Mouse (Mus musculus) liver, embryonic 13.5 days (tissue): ENCODE measurements around the gene Lzts2. TPM values are rescaled to one million over a fixed set of nuclear protein-coding genes. Genes with fewer than 3 reads are reported as not detected.
"Not testable (repeated sequence)": the region's sequence is repeated elsewhere in the genome, so short reads cannot be mapped to it uniquely, and the experiment has no call there.

Experiments
- ATAC-seq: fragments of 200-750 bp; cut with Nextera tagmentation; 2 replicates; pipeline ENCODE4 v1.8.0; 2017; ENCODE audit warnings: low read depth, mild to moderate bottlenecking, moderate number of reproducible peaks, moderate library complexity
- DNase-seq: peaks from one replicate; pipeline ENCODE4 v3.0.0; 2022
- H3K27ac ChIP-seq: fragments of 300-500 bp; sonication (generic); 2 replicates; pipeline ENCODE4 v1.5.1; 2015; ENCODE audit warnings: moderate library complexity, mild to moderate bottlenecking, inconsistent platforms
- H3K27me3 ChIP-seq: fragments of 300-500 bp; sonication (generic); 2 replicates; pipeline ENCODE4 v1.6.1; 2015; ENCODE audit warnings: mild to moderate bottlenecking, inconsistent platforms
- H3K36me3 ChIP-seq: fragments of 300-500 bp; sonication (generic); 2 replicates; pipeline ENCODE4 v1.6.1; 2015; ENCODE audit warnings: mild to moderate bottlenecking, inconsistent platforms
- H3K4me1 ChIP-seq: fragments of 300-500 bp; sonication (generic); replicated peaks from 2 replicates; pipeline ENCODE4 v1.6.1; 2015; ENCODE audit warnings: inconsistent platforms
- H3K4me2 ChIP-seq: fragments of 300-500 bp; sonication (generic); 2 replicates; pipeline ENCODE4 v1.6.1; 2015; ENCODE audit warnings: inconsistent platforms, mild to moderate bottlenecking, moderate library complexity
- H3K4me3 ChIP-seq: fragments of 300-500 bp; sonication (generic); replicated peaks from 2 replicates; pipeline ENCODE4 v1.5.1; 2015; ENCODE audit warnings: mild to moderate bottlenecking, inconsistent platforms
- H3K9ac ChIP-seq: fragments of 300-500 bp; sonication (generic); 2 replicates; pipeline ENCODE4 v1.6.1; 2015; ENCODE audit warnings: mild to moderate bottlenecking, inconsistent platforms
- H3K9me3 ChIP-seq: fragments of 300-500 bp; sonication (generic); replicated peaks from 2 replicates; pipeline ENCODE4 v1.6.1; 2016; ENCODE audit warnings: inconsistent platforms
- WGBS: fragments of 180-500 bp; shearing (Covaris S2); methylation state at CpG from one replicate; pipeline ENCODE4 v1.1.7; 2015; ENCODE audit not compliant: insufficient replicate concordance; 5-methylcytosine and 5-hydroxymethylcytosine counted together
- polyA plus RNA-seq: library from polyadenylated mRNA; unstranded; fragments of >200 nt; fragmentation: Nextera tagmentation; extraction: Ambion mirVana; gene quantifications from 2 replicates; pipeline ENCODE4 v1.2.1, GENCODE M21; 2015

The Lzts2 gene
- polyA plus RNA-seq, 1 experiment from 2014 or later: 6.9 TPM

- ATAC-seq (no peak), DNase-seq (no peak)
- H3K36me3 ChIP-seq: peaks cover 29% of the 10 kb centered on the region
- H3K9ac ChIP-seq: no peak overlapping the region
- H3K4me3 ChIP-seq: no peak overlapping the region
- peaks cover 26% of the 10 kb centered on the region for H3K4me1 ChIP-seq
- 69% methylated on average over 6 of the region's 6 CpGs for WGBS
- no peak overlapping the region for H3K27ac ChIP-seq
- H3K27me3 ChIP-seq: no peaks in the 10 kb centered on the region
- H3K4me2 ChIP-seq: no peak overlapping the region
- no peaks in the 10 kb centered on the region for H3K9me3 ChIP-seq
These were observed 12.9 kb downstream of the Lzts2 start for GRCm38 (mm10) chr19:45026958-45027670.

GRCm38 (mm10) chr19:45027848-45028247 lies 13.6 kb downstream of the Lzts2 start:
- ATAC-seq (no peak), DNase-seq (no peak)
- Histone ChIP-seq H3K27ac (no peak overlapping the region), H3K4me1 (peaks cover 26% of the 10 kb centered on the region), H3K9ac (no peak overlapping the region), H3K9me3 (no peaks in the 10 kb centered on the region), H3K36me3 (peaks cover 29% of the 10 kb centered on the region), H3K4me3 (no peak overlapping the region), H3K4me2 (no peak overlapping the region), H3K27me3 (no peaks in the 10 kb centered on the region)
- WGBS: 84% methylated on average over 6 of the region's 6 CpGs

GRCm38 (mm10) chr19:45028746-45029145 lies 14.5 kb downstream of the Lzts2 start:
- Histone ChIP-seq H3K36me3 (peaks cover 24% of the 10 kb centered on the region), H3K9ac (no peak overlapping the region), H3K27me3 (no peaks in the 10 kb centered on the region), H3K9me3 (no peaks in the 10 kb centered on the region), H3K27ac (no peak overlapping the region), H3K4me2 (no peak overlapping the region), H3K4me1 (peaks cover 23% of the 10 kb centered on the region), H3K4me3 (no peak overlapping the region)
- DNase-seq (no peak), ATAC-seq (no peak)
- WGBS: 64% methylated on average over 19 of the region's 19 CpGs

- DNase-seq (no peak), ATAC-seq (no peak)
- H3K9me3 ChIP-seq: no peaks in the 10 kb centered on the region
- H3K9ac ChIP-seq: no peak overlapping the region
- no peak overlapping the region for H3K4me2 ChIP-seq
- peaks cover 17% of the 10 kb centered on the region for H3K4me1 ChIP-seq
- WGBS: 55% methylated on average over 7 of the region's 9 CpGs
- peaks cover 23% of the 10 kb centered on the region for H3K36me3 ChIP-seq
- no peak overlapping the region for H3K27ac ChIP-seq
- no peak overlapping the region for H3K4me3 ChIP-seq
- H3K27me3 ChIP-seq: no peaks in the 10 kb centered on the region
These were observed 15.4 kb downstream of the Lzts2 start for GRCm38 (mm10) chr19:45029571-45029970.

GRCm38 (mm10) chr19:45030111-45030510 lies 15.9 kb downstream of the Lzts2 start:
- Histone ChIP-seq H3K27ac (no peak overlapping the region), H3K4me2 (peak overlapping the region; percentile 54), H3K9me3 (no peaks in the 10 kb centered on the region), H3K36me3 (peaks cover 19% of the 10 kb centered on the region), H3K27me3 (no peaks in the 10 kb centered on the region), H3K9ac (no peak overlapping the region), H3K4me1 (peaks cover 17% of the 10 kb centered on the region), H3K4me3 (no peak overlapping the region)
- 16% methylated on average over 8 of the region's 8 CpGs for WGBS
- DNase-seq (no peak), ATAC-seq (0 out of 2 replicates have a peak, but pooled peaks have one; percentile 27)

GRCm38 (mm10) chr19:45030746-45031693 lies 16.8 kb downstream of the Lzts2 start:
- peak; percentile 57 for DNase-seq
- no peak overlapping the region for H3K27ac ChIP-seq
- peak overlapping the region; percentile 54 for H3K4me2 ChIP-seq
- no peaks in the 10 kb centered on the region for H3K9me3 ChIP-seq
- peaks cover 10% of the 10 kb centered on the region for H3K36me3 ChIP-seq
- peak overlapping the region; percentile 30; the same call in 1 of the 2 replicates for H3K4me3 ChIP-seq
- H3K4me1 ChIP-seq: peaks cover 17% of the 10 kb centered on the region
- 0 out of 2 replicates have a peak, but pooled peaks have one; percentile 20 for ATAC-seq
- 0 out of 2 replicates have a peak, but pooled peaks cover 1% of the 10 kb centered on the region for H3K27me3 ChIP-seq
- WGBS: 36% methylated on average over 20 of the region's 20 CpGs
- H3K9ac ChIP-seq: no peak overlapping the region

- H3K27me3 ChIP-seq: peaks cover 8% of the 10 kb centered on the region; the same call in 1 of the 2 replicates
- H3K9me3 ChIP-seq: no peaks in the 10 kb centered on the region
- no peak overlapping the region for H3K27ac ChIP-seq
- H3K4me2 ChIP-seq: no peak overlapping the region
- ATAC-seq (0 out of 2 replicates have a peak, but pooled peaks have one; percentile 9), DNase-seq (no peak)
- H3K4me3 ChIP-seq: no peak overlapping the region
- peaks cover 17% of the 10 kb centered on the region for H3K4me1 ChIP-seq
- H3K9ac ChIP-seq: no peak overlapping the region
- WGBS: 30% methylated on average over 4 of the region's 4 CpGs
- 0 out of 2 replicates have a peak, but pooled peaks cover 3% of the 10 kb centered on the region for H3K36me3 ChIP-seq
These were observed 17.6 kb downstream of the Lzts2 start for GRCm38 (mm10) chr19:45031780-45032179.

- DNase-seq (no peak), ATAC-seq (no peak)
- H3K4me3 ChIP-seq: no peak overlapping the region
- H3K4me2 ChIP-seq: no peak overlapping the region
- no peaks in the 10 kb centered on the region for H3K9me3 ChIP-seq
- no peak overlapping the region for H3K9ac ChIP-seq
- 57% methylated on average over 17 of the region's 17 CpGs for WGBS
- H3K27me3 ChIP-seq: peaks cover 10% of the 10 kb centered on the region; the same call in 1 of the 2 replicates
- no peak overlapping the region for H3K27ac ChIP-seq
- no peaks in the 10 kb centered on the region for H3K36me3 ChIP-seq
- peaks cover 17% of the 10 kb centered on the region for H3K4me1 ChIP-seq
These were observed 18.5 kb downstream of the Lzts2 start for GRCm38 (mm10) chr19:45032570-45033332.

GRCm38 (mm10) chr19:45036867-45037266 lies 22.7 kb downstream of the Lzts2 start:
- no peaks in the 10 kb centered on the region for H3K4me1 ChIP-seq
- 34% methylated on average over 16 of the region's 16 CpGs for WGBS
- no peaks in the 10 kb centered on the region for H3K9me3 ChIP-seq
- peaks cover 39% of the 10 kb centered on the region for H3K27me3 ChIP-seq
- no peaks in the 10 kb centered on the region for H3K36me3 ChIP-seq
- H3K9ac ChIP-seq: no peak overlapping the region
- H3K4me2 ChIP-seq: no peak overlapping the region
- DNase-seq: peak; percentile 47
- H3K4me3 ChIP-seq: no peak overlapping the region
- H3K27ac ChIP-seq: no peak overlapping the region
- ATAC-seq: peak; percentile 47; the same call in 1 of the 2 replicates

- not testable (repeated sequence) for H3K9ac ChIP-seq, ATAC-seq, DNase-seq, H3K4me3 ChIP-seq, H3K9me3 ChIP-seq, H3K4me1 ChIP-seq, H3K36me3 ChIP-seq, H3K27ac ChIP-seq, H3K4me2 ChIP-seq
- 75% methylated on average over 7 of the region's 7 CpGs for WGBS
- peaks cover 52% of the 10 kb centered on the region for H3K27me3 ChIP-seq
These were observed 24.0 kb downstream of the Lzts2 start for GRCm38 (mm10) chr19:45038198-45038597.

GRCm38 (mm10) chr19:45040214-45040613 lies 26.0 kb downstream of the Lzts2 start:
- H3K27me3 ChIP-seq: peaks cover 72% of the 10 kb centered on the region

More at GRCm38 (mm10) chr19:45040214-45040613, 26.0 kb downstream of the Lzts2 start:
- DNase-seq (no peak), ATAC-seq (no peak)
- Histone ChIP-seq H3K36me3 (no peaks in the 10 kb centered on the region), H3K4me3 (no peak overlapping the region), H3K9me3 (no peaks in the 10 kb centered on the region), H3K4me2 (no peak overlapping the region), H3K4me1 (no peaks in the 10 kb centered on the region), H3K9ac (no peak overlapping the region), H3K27ac (no peak overlapping the region)
- 37% methylated on average over 13 of the region's 13 CpGs for WGBS
